Mouse (Mus musculus) bone marrow macrophage, adult 2 months (primary cell): ENCODE results near the gene Racgap1.

ENCODE experiments used
- CTCF ChIP-seq: IDR thresholded peaks from 2 replicates; pipeline ENCODE4 v1.5.1; 2012; ENCODE audit warnings: low read depth, mild to moderate bottlenecking, low read length, moderate library complexity
- POLR2A ChIP-seq: IDR thresholded peaks from 2 replicates; pipeline ENCODE4 v1.6.1; 2012; ENCODE audit warnings: mild to moderate bottlenecking, low read depth, low read length, borderline replicate concordance

GRCm38 (mm10) chr15:99671783-99672182, 20.3 kb upstream of the Racgap1 start:
- no peak for TF ChIP-seq CTCF
- no peak for TF ChIP-seq POLR2A
